Mouse (Mus musculus): ENCODE results near the gene Zpbp2. TPM values are rescaled to one million over a fixed set of nuclear protein-coding genes. Genes with fewer than 3 reads are reported as not detected.

Zpbp2 gene
- 0.10 TPM in 1 of 2 replicates, not detected in the other for polyA plus RNA-seq (2012; rRNA removed)

GRCm38 (mm10) chr11:98550975-98551828 lies at the start of gene Zpbp2:
Gene Zpbp2 (plus strand): TSS chr11:98551097.
- DNase-seq (ENCODE audit: extremely low spot score in 1 of 2, low spot score in 1 of 2): peak; percentile 81 to 91

- no peak for DNase-seq (ENCODE audit: extremely low spot score in 1 of 2, low spot score in 1 of 2)
Observed at GRCm38 (mm10) chr11:98504926-98505325, 46.0 kb upstream of the Zpbp2 start.

GRCm38 (mm10) chr11:98509434-98509833 lies 41.5 kb upstream of the Zpbp2 start:
- DNase-seq (ENCODE audit: extremely low spot score in 1 of 2, low spot score in 1 of 2): peak; percentile 3 to 31

GRCm38 (mm10) chr11:98510125-98510524 lies 40.8 kb upstream of the Zpbp2 start:
- no peak for DNase-seq (ENCODE audit: extremely low spot score in 1 of 2, low spot score in 1 of 2)

GRCm38 (mm10) chr11:98512881-98513280 lies 38.0 kb upstream of the Zpbp2 start:
- no peak for DNase-seq (ENCODE audit: extremely low spot score in 1 of 2, low spot score in 1 of 2)

- DNase-seq (ENCODE audit: extremely low spot score in 1 of 2, low spot score in 1 of 2): no peak
Observed at GRCm38 (mm10) chr11:98513356-98513936, 37.5 kb upstream of the Zpbp2 start.

- DNase-seq (ENCODE audit: extremely low spot score in 1 of 2, low spot score in 1 of 2): no peak
Observed at GRCm38 (mm10) chr11:98520468-98520867, 30.4 kb upstream of the Zpbp2 start.

GRCm38 (mm10) chr11:98525140-98525539 lies 25.8 kb upstream of the Zpbp2 start:
- no peak for DNase-seq (ENCODE audit: extremely low spot score in 1 of 2, low spot score in 1 of 2)

- no peak for DNase-seq (ENCODE audit: extremely low spot score in 1 of 2, low spot score in 1 of 2)
Observed at GRCm38 (mm10) chr11:98526824-98527461, 24.0 kb upstream of the Zpbp2 start.

GRCm38 (mm10) chr11:98537480-98538034 lies 13.3 kb upstream of the Zpbp2 start:
- no peak for DNase-seq (ENCODE audit: extremely low spot score in 1 of 2, low spot score in 1 of 2)

GRCm38 (mm10) chr11:98540319-98540718 lies 10.6 kb upstream of the Zpbp2 start:
- no peak for DNase-seq (ENCODE audit: extremely low spot score in 1 of 2, low spot score in 1 of 2)

- no peak for DNase-seq (ENCODE audit: extremely low spot score in 1 of 2, low spot score in 1 of 2)
Observed at GRCm38 (mm10) chr11:98542553-98542952, 8.3 kb upstream of the Zpbp2 start.

- DNase-seq (ENCODE audit: extremely low spot score in 1 of 2, low spot score in 1 of 2): no peak
Observed at GRCm38 (mm10) chr11:98543414-98543813, 7.5 kb upstream of the Zpbp2 start.

- DNase-seq (ENCODE audit: extremely low spot score in 1 of 2, low spot score in 1 of 2): no peak
Observed at GRCm38 (mm10) chr11:98544890-98545677, 5.8 kb upstream of the Zpbp2 start.

- DNase-seq (ENCODE audit: extremely low spot score in 1 of 2, low spot score in 1 of 2): no peak
Observed at GRCm38 (mm10) chr11:98545711-98546231, 5.1 kb upstream of the Zpbp2 start, which contains the start of gene Ikzf3. Gene Ikzf3 (minus strand): TSS chr11:98546031.

- no peak for DNase-seq (ENCODE audit: extremely low spot score in 1 of 2, low spot score in 1 of 2)
Observed at GRCm38 (mm10) chr11:98546529-98547307, 4.2 kb upstream of the Zpbp2 start.

GRCm38 (mm10) chr11:98547308-98547693 lies 3.6 kb upstream of the Zpbp2 start:
- no peak for DNase-seq (ENCODE audit: extremely low spot score in 1 of 2, low spot score in 1 of 2)

- no peak for DNase-seq (ENCODE audit: extremely low spot score in 1 of 2, low spot score in 1 of 2)
Observed at GRCm38 (mm10) chr11:98549363-98549762, 1.5 kb upstream of the Zpbp2 start.

- DNase-seq (ENCODE audit: extremely low spot score in 1 of 2, low spot score in 1 of 2): no peak
Observed at GRCm38 (mm10) chr11:98550311-98550974, 454 bp upstream of the Zpbp2 start.
